Mouse (Mus musculus) right cerebral cortex, adult 18-20 months (tissue): ENCODE measurements at regions not wholly inside any gene's neighbourhood (a gene's known extent, or its start where the extent isn't known, plus 50 kb on each side); places are given as distances from the start of the nearest gene placed in this dataset.

Source experiments
- DNase-seq: peaks from one replicate; pipeline ENCODE4 v3.0.0; 2022; ENCODE audit warnings: mixed read lengths

DNA sequence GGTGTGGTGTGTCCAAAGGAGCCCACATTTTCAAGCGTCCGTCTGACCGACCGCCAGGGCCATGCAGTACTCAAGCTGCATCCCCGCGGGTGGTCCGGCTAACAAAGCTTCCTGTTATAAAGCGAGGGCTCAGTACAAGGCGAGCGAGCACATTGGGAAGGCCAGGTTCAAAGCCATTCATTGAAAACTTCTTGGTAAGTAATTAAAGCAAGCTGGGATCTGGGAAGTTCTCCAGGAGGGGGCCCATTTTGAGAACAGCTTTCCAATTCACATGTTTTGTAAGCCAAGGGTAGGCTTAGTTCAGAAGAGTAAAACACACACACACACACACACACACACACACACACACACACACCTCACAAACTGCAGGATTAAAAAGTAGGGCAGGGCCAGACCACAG is 57.3 kb upstream of the Prep start:
- peak; percentile 37 for DNase-seq

DNA sequence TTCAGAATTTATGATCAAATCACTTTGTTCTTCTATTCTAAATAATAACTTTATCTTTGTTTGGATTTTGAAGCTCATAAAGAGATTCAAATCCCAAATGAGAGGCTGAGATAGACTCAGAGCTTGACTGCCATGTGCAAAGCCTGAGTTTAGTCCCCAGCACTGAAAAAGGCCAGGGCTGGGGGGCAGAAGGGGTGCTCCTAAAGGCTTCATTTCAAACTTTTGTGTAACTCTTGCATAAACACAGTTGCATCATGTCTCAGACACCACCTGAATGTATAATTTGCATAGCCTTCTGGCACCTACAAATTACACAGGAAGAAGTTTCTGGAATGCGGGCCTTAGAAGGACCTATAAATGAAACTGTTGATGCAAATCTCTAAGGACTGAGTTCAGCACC is 57.8 kb upstream of the Prep start:
- no peak for DNase-seq

DNA sequence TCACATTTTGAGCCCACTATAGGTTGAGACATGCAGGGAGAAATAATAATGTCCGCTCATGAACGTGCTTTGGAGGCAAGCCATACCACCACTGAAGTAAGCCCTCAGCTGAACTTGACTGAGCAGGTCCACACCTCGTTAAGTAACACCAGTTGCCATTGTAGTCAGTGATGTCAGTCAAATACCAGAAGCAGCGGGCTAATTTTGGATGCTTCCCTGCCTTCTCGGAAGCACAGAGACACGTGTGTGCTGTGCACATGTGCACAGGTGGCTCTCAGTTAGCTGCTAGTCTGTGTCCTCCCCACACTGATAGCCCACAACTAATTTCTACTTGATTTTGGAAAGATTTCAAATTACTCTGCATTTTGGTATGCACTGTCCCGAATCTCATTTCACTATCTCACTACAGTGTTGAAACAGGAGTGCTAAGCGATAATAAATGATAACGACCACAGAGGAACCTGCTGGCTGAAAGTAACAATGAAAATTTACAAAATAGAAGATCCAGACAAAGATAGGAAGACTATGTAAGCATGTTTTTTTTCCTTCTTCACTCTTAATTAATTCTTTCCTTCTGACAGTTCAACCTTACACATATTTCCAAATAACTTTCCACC is 62.9 kb upstream of the Prep start:
- no peak for DNase-seq

DNA sequence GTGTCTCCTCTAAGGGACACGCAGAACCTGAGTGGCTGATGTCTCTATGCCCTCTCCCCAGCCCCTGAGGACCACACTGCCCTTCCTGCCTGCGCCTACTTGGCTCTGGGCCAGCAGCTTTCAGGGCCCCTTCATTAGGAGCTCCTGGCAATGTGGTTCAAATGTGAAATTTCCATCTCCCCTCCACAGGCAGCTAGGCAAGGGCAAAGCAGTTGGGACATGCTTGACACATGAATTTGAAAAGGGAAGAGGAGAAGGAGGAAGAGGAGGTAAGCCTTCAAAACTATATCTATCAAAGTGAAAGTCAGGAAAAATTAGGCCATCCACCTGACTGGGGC is 63.7 kb upstream of the Prep start:
- DNase-seq: no peak

DNA sequence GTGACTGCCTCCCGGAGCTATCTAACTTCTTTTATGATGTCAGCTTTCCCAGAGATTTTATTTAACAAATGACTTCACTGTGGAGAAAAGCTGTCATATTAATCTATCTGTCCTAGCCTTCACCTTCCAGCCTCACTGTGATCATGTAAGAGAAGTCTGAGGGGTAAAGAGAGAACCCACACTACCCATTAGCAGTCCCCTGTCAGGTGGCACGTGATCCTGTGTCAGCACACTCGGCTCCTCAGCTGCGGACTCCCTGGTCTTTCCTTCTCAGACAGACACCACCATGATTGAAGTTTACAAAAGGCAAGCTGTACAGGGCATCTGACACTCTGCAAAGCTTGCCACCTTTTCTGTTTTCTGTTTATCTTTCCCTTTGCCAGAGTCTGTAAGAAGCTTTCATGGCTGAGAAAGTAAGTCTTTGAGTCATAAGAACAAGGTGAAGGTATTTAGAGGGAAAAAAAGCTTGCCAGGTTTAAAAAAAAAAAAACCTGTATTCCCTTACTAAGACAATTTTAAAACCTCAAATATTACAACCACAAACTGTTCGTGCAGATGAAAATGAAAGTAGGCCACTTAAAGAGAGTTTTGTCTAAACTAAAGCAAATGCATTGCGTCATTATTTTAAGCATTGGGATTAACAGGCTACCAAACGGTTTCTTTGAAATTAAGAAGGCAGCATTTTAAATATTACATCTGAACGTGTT is 64.2 kb upstream of the Prep start:
- DNase-seq: no peak

GRCm38 (mm10) chr10:45000873-45001859 is 65.8 kb upstream of the Prep start:
- DNase-seq: peak; percentile 46

DNA sequence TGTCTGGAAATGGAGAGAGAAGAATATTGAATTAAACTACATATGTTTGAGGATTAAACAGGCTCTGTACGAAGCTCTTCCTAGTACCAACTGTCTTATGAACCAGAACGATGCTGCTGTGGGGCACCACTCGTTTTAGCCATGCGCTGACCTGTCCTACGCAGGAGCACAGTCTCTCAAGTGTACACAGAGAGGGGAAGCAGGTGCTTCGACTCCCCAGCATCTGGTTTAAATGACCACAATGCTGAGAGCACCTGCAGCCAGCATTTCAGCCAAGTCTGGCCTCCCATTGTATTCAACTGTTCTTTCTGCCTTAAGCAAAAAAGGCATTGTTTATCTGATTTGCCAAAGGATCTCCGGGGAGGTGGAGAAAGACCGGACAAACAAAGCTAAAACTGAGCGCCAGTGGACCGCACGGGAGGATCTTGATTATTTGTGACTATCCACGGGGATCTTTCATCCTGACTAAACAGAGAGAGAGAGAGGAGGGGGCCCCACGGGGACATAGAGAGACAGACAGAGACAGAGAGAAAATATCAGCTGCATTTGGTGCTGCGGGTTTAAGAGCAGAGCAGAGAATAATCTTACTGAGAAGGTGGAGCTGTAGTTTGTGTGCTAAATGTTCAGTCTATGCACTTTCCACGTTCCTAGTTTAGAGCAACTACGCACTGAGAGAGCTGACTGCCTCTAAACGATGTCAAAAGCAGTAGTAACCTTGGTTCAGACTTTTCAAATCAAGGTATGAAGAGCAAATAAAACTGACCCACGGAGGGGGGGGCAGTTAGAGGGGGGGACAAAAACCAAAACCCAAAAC is 66.8 kb upstream of the Prep start:
- no peak for DNase-seq

DNA sequence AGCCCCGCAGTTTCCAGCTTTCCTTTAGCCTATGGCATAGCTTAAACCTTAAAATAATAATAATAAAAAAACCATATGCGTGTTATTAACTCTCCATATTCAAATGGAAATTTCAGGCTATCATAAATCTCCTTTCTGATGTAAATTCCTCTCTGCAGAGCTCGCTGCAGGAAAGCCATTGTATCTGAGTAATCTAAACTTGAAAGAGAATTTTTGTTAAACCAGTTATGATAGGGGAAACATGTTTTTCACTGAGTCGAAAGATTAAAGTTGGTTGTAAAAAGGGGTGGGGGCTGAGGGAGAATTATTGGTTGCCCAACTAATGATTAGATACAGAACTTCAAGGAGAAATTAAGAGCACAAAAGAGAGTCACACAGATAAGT is 69.1 kb upstream of the Prep start:
- DNase-seq: no peak

- DNase-seq: no peak
Measured at GRCm38 (mm10) chr10:44997184-44997905, 69.7 kb upstream of the Prep start.

DNA sequence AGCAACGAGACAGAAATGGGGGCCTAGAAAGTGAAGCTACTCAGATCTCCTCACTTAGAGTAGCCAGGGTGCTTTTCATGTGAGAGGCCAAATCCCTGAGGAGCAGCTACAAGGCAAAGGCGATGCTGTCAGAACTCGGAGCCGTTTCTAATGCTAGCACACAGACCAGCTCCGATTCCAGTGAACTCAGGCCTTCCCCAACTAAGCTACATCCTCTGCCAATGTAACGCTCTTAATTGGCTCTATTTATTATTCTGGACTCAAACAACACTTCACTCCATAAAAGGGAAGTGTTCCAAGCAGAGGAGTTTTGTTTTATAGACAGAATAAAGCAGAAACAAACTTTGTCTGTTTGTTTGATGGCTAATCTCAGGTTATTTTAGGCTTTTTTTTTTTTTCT is 71.2 kb upstream of the Prep start:
- no peak for DNase-seq

DNA sequence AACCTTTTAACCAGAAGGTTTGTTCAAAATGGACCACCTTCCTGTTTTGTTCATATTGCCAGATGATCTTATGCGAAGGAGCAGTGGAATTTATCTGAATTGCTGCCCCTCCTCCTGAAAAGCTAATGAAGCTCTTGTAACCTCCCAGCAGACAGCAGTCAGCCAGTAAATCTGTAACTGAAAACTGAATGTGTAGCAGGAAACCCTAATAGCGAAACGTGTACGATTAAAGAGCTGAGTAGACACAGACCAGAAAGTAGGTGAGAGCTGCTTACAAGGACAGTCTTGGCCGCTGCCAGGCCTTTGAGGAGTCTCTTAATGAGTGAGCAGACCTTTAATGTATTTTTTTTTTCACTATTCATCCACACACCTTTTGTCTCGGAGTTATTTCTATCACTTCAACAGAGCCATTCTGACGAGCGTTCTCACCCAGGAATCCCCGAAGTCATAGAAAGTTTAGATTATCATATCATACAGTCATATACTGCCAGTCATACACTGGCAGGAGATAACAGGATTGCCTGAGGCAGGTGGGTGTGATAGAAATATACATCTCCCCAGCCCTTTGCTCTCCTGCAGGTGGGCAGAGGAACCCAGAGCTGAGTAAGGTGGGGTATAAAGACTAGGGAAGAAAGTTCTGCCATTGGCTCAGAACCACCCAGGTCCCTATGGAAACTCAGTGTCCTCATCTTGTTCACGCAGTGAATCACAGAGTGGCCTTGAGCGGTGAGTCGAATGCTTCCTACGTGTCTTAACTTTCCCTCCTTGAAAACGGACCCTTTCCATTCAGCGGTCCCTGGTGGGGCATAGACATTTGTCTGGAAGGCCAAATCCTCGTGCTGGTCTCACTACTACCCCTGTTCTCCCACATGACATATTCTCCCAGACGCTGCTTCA is 72.4 kb upstream of the Prep start:
- no peak for DNase-seq

DNA sequence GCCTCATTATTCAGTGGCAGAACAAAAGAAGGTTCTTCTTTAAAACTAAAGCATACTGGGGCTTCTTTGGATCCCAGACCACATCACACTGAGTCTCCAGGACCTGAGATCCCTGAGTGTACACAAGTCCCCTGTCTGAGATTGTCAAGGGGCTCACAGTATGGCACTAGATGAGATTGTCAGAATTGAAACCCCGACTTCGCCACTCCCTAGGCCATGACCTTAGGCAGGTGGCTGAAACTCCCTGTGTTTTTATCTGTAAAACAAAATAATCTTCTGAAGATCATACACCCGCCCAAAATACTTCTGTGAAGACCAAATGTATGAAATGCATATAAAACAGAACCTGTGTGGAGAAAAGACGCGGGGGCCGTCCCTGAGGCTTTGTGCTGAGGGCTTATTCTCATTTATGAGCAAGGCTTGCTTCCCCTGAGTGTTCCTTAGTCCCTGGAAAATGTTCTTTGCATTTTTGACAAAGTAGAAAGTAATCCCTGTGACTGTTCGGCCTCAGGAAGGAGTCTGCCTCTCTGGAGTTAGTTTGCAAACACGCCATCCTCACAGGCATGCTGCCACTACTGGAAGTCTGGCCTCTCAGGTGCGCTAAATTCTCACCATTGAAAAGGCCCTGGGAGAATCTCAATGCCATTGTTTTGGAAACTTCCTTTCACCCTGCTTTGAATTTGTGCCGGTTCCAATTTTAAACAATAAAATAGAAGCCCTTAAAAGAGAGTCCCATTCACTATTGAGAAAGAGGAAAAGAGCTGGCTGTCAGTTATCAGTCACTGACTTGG is 73.3 kb upstream of the Prep start:
- no peak for DNase-seq

DNA sequence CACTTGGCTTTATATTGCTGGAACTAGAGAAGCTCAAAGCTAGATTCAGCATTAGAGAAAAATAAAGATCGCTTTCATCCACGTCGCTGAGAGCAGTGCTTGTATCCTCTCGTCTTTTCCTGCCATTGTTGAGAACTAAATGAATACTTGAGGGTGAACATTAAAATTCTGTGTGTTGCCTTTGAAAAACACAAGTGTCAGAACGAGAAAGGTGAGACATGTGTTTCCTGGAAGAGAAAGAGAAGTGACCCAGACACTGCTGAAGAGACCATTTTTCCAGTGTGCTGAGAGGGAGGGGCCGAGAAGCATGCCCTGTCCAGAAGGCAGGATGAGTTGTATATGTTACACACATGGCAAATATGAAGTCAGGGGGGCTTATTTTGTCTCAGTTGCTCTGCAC is 77.5 kb upstream of the Prep start:
- no peak for DNase-seq

GRCm38 (mm10) chr10:44988756-44989155 is 78.2 kb upstream of the Prep start:
- DNase-seq: no peak

- no peak for DNase-seq
Measured at GRCm38 (mm10) chr10:44987615-44988014, 79.4 kb upstream of the Prep start.

GRCm38 (mm10) chr10:44981913-44982312 is 85.1 kb upstream of the Prep start:
- DNase-seq: no peak

GRCm38 (mm10) chr10:44976815-44977214 is 90.2 kb upstream of the Prep start:
- no peak for DNase-seq

GRCm38 (mm10) chr10:44971911-44972310 is 95.1 kb upstream of the Prep start:
- DNase-seq: no peak

DNA sequence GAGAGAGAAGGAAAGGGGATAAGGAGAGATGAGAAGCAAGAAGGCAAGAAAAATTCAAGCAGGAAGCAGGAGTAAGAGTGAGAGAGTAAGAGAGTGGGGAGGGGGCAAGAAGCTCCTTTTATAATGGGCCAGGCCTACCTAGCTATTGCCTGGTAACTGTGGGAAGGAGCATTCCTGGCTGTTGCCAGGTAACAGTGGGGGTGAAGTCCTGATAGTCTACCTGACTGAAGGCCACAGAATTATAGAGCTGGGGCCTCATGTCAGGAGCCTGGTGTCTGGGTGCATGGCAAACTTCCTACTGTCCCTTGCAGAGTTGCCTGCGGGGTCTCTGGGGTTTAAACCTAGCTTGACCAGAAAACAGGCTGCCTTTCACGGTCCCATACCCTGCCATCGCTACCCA is 107.0 kb upstream of the Prep start:
- no peak for DNase-seq

GRCm38 (mm10) chr10:44945205-44945725 is 121.7 kb upstream of the Prep start:
- DNase-seq: peak; percentile 12
